Mouse (Mus musculus) kidney, adult 2 months (tissue): ENCODE measurements at regions not wholly inside any gene's neighbourhood (a gene's known extent, or its start where the extent isn't known, plus 50 kb on each side); places are given as distances from the start of the nearest gene placed in this dataset.

Source experiments
- CTCF ChIP-seq: fragments of 200-500 bp; conservative IDR thresholded peaks from 2 replicates; pipeline ENCODE4 v1.5.1; 2011; ENCODE audit warnings: low read depth, mild to moderate bottlenecking, control low read depth, low read length, moderate library complexity, mixed read lengths; ENCODE audit not compliant: insufficient read depth, insufficient read length
- POLR2A ChIP-seq: fragments of 200-500 bp; IDR thresholded peaks from one replicate; pipeline ENCODE4 v1.6.1; 2011; ENCODE audit warnings: low read depth, low read length, control low read depth

DNA sequence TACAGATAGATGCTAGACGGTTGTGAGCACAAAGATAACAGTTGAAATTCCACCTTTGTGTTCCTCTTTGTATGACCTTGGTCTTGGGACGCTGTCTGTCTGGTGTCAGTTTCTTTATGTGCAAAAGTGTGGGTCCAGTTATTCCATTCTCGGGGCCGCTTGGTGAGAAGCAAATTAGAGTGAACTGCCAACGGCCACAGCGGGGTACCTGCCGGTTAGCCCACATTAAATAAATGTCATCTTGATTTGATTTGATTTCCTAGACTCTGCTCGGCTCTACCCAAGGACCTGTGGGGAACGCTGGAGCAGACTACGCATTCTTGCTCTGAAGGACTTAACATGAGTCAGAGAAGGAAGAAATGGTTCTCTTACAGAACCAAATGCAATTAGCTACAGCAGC, 155.0 kb upstream of the Igsf21 start:
- no peak for TF ChIP-seq CTCF
- TF ChIP-seq POLR2A = no peak
